Comparison of ENCODE assay signal across 10 mouse cellular contexts in the genomic region with DNA sequence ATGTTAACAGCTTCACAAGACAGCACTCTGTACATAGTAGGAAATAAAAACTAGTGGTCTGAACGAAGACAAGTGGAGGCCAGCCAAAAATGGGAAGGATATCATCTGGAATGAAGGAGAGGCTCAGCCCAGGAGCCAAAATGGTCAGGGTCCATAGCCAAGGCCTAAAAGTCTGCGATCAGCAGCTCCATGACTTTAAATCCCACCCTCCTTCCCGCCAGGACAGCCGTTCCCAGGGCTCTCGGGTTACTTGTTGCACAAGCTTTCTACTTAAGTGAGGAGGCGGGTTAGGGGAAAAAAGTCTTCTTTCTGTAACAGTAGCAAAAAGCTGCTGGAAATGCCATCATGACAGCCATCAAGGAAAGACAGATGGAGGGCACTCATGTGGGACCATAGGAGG. TPM values are rescaled to one million over a fixed set of nuclear protein-coding genes. Genes with fewer than 3 reads are reported as not detected.
DNase-seq lines count a peak whose midpoint lies in the region; ATAC-seq lines count a peak whose summit lies in the region.
"Had no signal": no experiment of that assay in that cellular context is flagged by ENCODE, and none has a peak within 500 bp of the region (broad histone marks: within the 10 kb centered on the region; RNA-seq: fewer than 3 reads in every experiment).

No protein-coding gene starts in this region.

- peaks cover 6% of the 10 kb centered on the region for H3K4me1 ChIP-seq in hindbrain, embryonic 12.5 days
- no peaks in the 10 kb centered on the region for H3K4me1 ChIP-seq in hindbrain, embryonic 11.5 days (replicated peaks; ENCODE audit: control insufficient read depth, insufficient read depth, low read length)
- H3K4me1 ChIP-seq in embryonic facial prominence, embryonic 14.5 days (ENCODE audit: control insufficient read depth, insufficient read depth, low read length) = peaks cover 21% of the 10 kb centered on the region
- no peaks in the 10 kb centered on the region; the same call in 1 of the 2 replicates for H3K4me1 ChIP-seq in hindbrain, embryonic 16.5 days (ENCODE audit: control insufficient read depth, insufficient read depth, low read depth, low read length)

- no peak for ATAC-seq in hindbrain, embryonic 12.5 days (ENCODE audit: low FRiP score)
- no peak for ATAC-seq in hindbrain, embryonic 11.5 days (ENCODE audit: low FRiP score)
- ATAC-seq in embryonic facial prominence, embryonic 14.5 days (ENCODE audit: low read depth) = no peak
- ATAC-seq in hindbrain, embryonic 16.5 days = no peak

- no peaks in the 10 kb centered on the region for H3K9me3 ChIP-seq in hindbrain, embryonic 12.5 days (replicated peaks)
- no peaks in the 10 kb centered on the region for H3K9me3 ChIP-seq in hindbrain, embryonic 11.5 days (ENCODE audit: control insufficient read depth, low read length)
- H3K9me3 ChIP-seq in embryonic facial prominence, embryonic 14.5 days (ENCODE audit: control insufficient read depth, low read length) = no peaks in the 10 kb centered on the region
- no peaks in the 10 kb centered on the region for H3K9me3 ChIP-seq in hindbrain, embryonic 16.5 days (ENCODE audit: control insufficient read depth, low read length)

- H3K36me3 ChIP-seq in hindbrain, embryonic 12.5 days = peaks cover 88% of the 10 kb centered on the region
- H3K36me3 ChIP-seq in hindbrain, embryonic 11.5 days (ENCODE audit: control insufficient read depth, insufficient read depth, low read length) = peaks cover 17% of the 10 kb centered on the region
- H3K36me3 ChIP-seq in embryonic facial prominence, embryonic 14.5 days (ENCODE audit: control insufficient read depth, insufficient read depth, low read length) = peaks cover 93% of the 10 kb centered on the region
- H3K36me3 ChIP-seq in hindbrain, embryonic 16.5 days (ENCODE audit: control insufficient read depth, insufficient read depth, low read length) = peaks cover 49% of the 10 kb centered on the region

- H3K27ac ChIP-seq in hindbrain, embryonic 12.5 days = peak overlapping the region; percentile 31; the same call in 1 of the 2 replicates
- no peak overlapping the region for H3K27ac ChIP-seq in hindbrain, embryonic 11.5 days (ENCODE audit: low read depth, low read length)
- H3K27ac ChIP-seq in embryonic facial prominence, embryonic 14.5 days (replicated peaks; ENCODE audit: low read depth, low read length) = peak overlapping the region; percentile 56
- peak overlapping the region; percentile 24 for H3K27ac ChIP-seq in hindbrain, embryonic 16.5 days (ENCODE audit: low read depth, low read length)

- WGBS in hindbrain, embryonic 12.5 days = 72% methylated on average over 6 of the region's 6 CpGs
- 77% methylated on average over 6 of the region's 6 CpGs for WGBS in hindbrain, embryonic 11.5 days
- 37% methylated on average over 6 of the region's 6 CpGs for WGBS in embryonic facial prominence, embryonic 14.5 days
- 67% methylated on average over 6 of the region's 6 CpGs for WGBS in hindbrain, embryonic 16.5 days

- H3K4me2 ChIP-seq in hindbrain, embryonic 12.5 days (replicated peaks) = no peak overlapping the region
- H3K4me2 ChIP-seq in hindbrain, embryonic 11.5 days (replicated peaks; ENCODE audit: low read depth, low read length) = no peak overlapping the region
- H3K4me2 ChIP-seq in embryonic facial prominence, embryonic 14.5 days (ENCODE audit: low read depth, low read length) = no peak overlapping the region
- no peak overlapping the region for H3K4me2 ChIP-seq in hindbrain, embryonic 16.5 days (ENCODE audit: low read length)

- H3K9ac ChIP-seq in hindbrain, embryonic 12.5 days = no peak overlapping the region
- no peak overlapping the region for H3K9ac ChIP-seq in hindbrain, embryonic 11.5 days (ENCODE audit: low read depth, low read length)
- no peak overlapping the region for H3K9ac ChIP-seq in embryonic facial prominence, embryonic 14.5 days (ENCODE audit: low read depth, low read length)
- no peak overlapping the region for H3K9ac ChIP-seq in hindbrain, embryonic 16.5 days (ENCODE audit: low read depth, low read length)

- H3K4me3 ChIP-seq in hindbrain, embryonic 12.5 days = no peak overlapping the region
- H3K4me3 ChIP-seq in hindbrain, embryonic 11.5 days (ENCODE audit: low read depth, low read length) = no peak overlapping the region
- no peak overlapping the region for H3K4me3 ChIP-seq in embryonic facial prominence, embryonic 14.5 days (ENCODE audit: low read depth, low read length)
- H3K4me3 ChIP-seq in hindbrain, embryonic 16.5 days (ENCODE audit: low read length) = no peak overlapping the region

- DNase-seq in hindbrain, embryonic 11.5 days (ENCODE audit: low spot score) = no peak
- peak; percentile 89 for DNase-seq in embryonic facial prominence, embryonic 14.5 days (ENCODE audit: low spot score)
- DNase-seq in lung, postnatal 25 days (ENCODE audit: low spot score) = peak; percentile 42
- no peak for DNase-seq in urinary bladder, postnatal 10 days (ENCODE audit: low spot score)
- DNase-seq in B cell, adult 2 months = no peak
- no peak for DNase-seq in ovary, postnatal 36 days (ENCODE audit: low spot score)

- H3K27me3 ChIP-seq in hindbrain, embryonic 12.5 days = no peaks in the 10 kb centered on the region
- H3K27me3 ChIP-seq in hindbrain, embryonic 11.5 days (ENCODE audit: control insufficient read depth, insufficient read depth, low read length) = no peaks in the 10 kb centered on the region
- no peaks in the 10 kb centered on the region for H3K27me3 ChIP-seq in embryonic facial prominence, embryonic 14.5 days (replicated peaks; ENCODE audit: control insufficient read depth, insufficient read depth, low read length)
- H3K27me3 ChIP-seq in hindbrain, embryonic 16.5 days (replicated peaks; ENCODE audit: control insufficient read depth, insufficient read depth, low read length) = no peaks in the 10 kb centered on the region
- H3K27me3 ChIP-seq: CH12.LX had no signal

RNA-seq across cellular contexts. Expression of a gene that starts 19.8 kb away (rescaled TPM):
- polyA plus RNA-seq in hindbrain, embryonic 12.5 days (2016; fragmentation: Nextera tagmentation; extraction: Ambion mirVana) = 0.08 TPM in 1 of 2 replicates, not detected in the other
- 0.14 and 0.20 TPM in 2 replicates for polyA plus RNA-seq in hindbrain, embryonic 11.5 days (2014; fragmentation: Nextera tagmentation; extraction: Ambion mirVana)
- polyA plus RNA-seq in embryonic facial prominence, embryonic 14.5 days (2014; fragmentation: Nextera tagmentation; extraction: Ambion mirVana) = 1.9 and 2.6 TPM in 2 replicates
- 0.29 and 0.40 TPM in 2 replicates for polyA plus RNA-seq in hindbrain, embryonic 16.5 days (2015; fragmentation: Nextera tagmentation; extraction: Ambion mirVana)
- polyA plus RNA-seq: neural tube, embryonic 11.5 days had no signal

RNA-seq across cellular contexts. Expression of a gene that starts 42.5 kb away (rescaled TPM):
- polyA plus RNA-seq in hindbrain, embryonic 12.5 days (2016; fragmentation: Nextera tagmentation; extraction: Ambion mirVana) = 23.6 TPM in 2 replicates
- polyA plus RNA-seq in hindbrain, embryonic 11.5 days (2014; fragmentation: Nextera tagmentation; extraction: Ambion mirVana) = 20.3 and 24.7 TPM in 2 replicates
- polyA plus RNA-seq in embryonic facial prominence, embryonic 14.5 days (2014; fragmentation: Nextera tagmentation; extraction: Ambion mirVana) = 17.6 and 18.7 TPM in 2 replicates
- polyA plus RNA-seq in hindbrain, embryonic 16.5 days (2015; fragmentation: Nextera tagmentation; extraction: Ambion mirVana) = 7.2 and 8.6 TPM in 2 replicates

Comparison
In these comparisons a context has a peak if more than half of its experiments do, and no peak if none do; other contexts are left out.
1. DNase-seq: peak in embryonic facial prominence, embryonic 14.5 days (single experiment) and lung, postnatal 25 days (single experiment); none in hindbrain, embryonic 11.5 days (single experiment), urinary bladder, postnatal 10 days (single experiment), B cell, adult 2 months (0 of 2) and ovary, postnatal 36 days (single experiment).